Mouse (Mus musculus): ENCODE data around the gene Iscu.
"Not testable (repeated sequence)": the region's sequence is repeated elsewhere in the genome, so short reads cannot be mapped to it uniquely, and the experiment has no call there.

Gene Iscu

DNA sequence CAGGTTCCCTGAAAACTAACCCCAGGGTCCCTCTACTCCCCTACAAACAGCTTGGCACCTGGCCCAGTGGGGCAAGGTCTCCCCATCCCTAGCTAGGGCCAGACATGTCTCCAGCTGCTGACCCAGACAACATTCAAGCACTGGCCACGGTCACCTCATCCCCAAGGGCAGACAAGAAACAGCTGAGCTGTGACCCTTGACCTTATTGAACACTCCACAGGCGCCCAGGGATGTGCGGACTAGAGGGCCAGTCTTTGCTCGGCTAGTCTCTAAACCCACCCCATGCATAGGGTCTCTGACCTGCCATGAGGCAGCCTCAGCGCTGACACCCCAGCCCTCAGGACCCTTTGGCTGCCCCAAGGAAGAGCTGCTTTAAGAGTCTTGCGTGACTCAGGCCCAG is 16.1 kb downstream of the Iscu start:
- no peak for DNase-seq (ENCODE audit: low spot score)

DNA sequence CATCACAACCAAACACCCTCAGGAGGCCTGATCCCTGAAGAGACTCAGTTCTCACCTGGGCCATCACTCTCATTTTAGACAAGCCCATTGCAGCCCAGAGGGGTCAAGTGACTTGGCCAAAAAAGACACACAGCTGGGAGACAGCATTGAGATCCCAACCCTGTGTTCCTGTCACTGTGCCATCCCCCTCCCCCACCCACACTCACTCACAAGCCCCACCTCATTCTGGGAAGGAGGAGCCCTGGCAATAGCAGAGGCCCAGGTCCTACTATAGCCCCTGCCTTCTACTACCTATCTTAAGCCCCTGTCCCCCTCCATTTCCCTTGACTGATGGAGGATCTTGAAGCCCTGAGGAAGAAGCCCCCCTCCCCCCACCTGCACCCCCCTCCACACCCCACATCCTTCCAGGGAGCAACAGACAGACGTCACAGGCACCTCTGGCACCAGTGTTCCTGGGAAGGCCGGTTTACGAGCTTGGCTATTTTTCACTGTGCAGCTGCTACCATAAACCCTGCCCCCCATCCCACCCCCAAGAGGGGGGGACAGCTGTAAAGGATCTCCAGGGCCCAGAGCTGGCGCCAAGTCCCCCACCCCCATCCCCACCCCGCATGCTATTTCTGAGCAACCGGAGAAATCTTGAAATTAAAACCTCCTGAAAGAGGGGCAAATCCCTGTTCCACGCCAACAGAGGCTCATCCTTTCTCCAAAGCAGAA is 16.7 kb downstream of the Iscu start:
- no peak for DNase-seq (ENCODE audit: low spot score)

GRCm38 (mm10) chr5:113790453-113791196 is 18.1 kb downstream of the Iscu start:
- no peak for DNase-seq (ENCODE audit: low spot score)

- DNase-seq (ENCODE audit: low spot score): no peak
Observed at GRCm38 (mm10) chr5:113791197-113792095, 18.9 kb downstream of the Iscu start.

- DNase-seq (ENCODE audit: low spot score): no peak
Observed at GRCm38 (mm10) chr5:113796401-113797148, 24.0 kb downstream of the Iscu start.

GRCm38 (mm10) chr5:113797149-113797882 is 24.8 kb downstream of the Iscu start:
- DNase-seq (ENCODE audit: low spot score): no peak

DNA sequence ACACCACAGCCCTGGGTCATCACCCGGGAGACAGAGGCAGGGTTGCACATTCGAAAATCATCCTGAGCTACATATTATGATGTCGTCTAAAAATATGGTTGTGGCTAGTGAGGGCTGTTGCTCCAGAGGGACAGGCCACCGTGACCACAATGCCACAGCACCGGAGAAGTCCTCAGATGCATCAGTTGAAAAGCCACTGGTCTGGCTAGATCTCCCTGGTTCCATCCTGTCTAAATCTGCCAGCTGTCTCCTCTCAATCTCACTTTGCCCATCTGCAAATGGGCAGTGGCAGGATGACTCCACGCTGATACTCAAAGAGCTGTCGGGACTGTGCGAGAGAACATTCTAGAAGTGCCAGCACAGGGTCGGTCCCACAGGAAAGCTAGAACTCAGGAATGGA is 26.0 kb downstream of the Iscu start:
- no peak for DNase-seq (ENCODE audit: low spot score)

GRCm38 (mm10) chr5:113799691-113800090 is 27.1 kb downstream of the Iscu start:
- DNase-seq (ENCODE audit: low spot score): no peak

- DNase-seq (ENCODE audit: low spot score): peak; percentile 39
Observed at GRCm38 (mm10) chr5:113800280-113800679, 27.7 kb downstream of the Iscu start, which contains the start of gene Tmem119. Tmem119 (minus strand) TSS chr5:113800516.

GRCm38 (mm10) chr5:113804395-113804966 is 31.9 kb downstream of the Iscu start:
- no peak for DNase-seq (ENCODE audit: low spot score)

GRCm38 (mm10) chr5:113805301-113805700 is 32.8 kb downstream of the Iscu start:
- no peak for DNase-seq (ENCODE audit: low spot score)

DNA sequence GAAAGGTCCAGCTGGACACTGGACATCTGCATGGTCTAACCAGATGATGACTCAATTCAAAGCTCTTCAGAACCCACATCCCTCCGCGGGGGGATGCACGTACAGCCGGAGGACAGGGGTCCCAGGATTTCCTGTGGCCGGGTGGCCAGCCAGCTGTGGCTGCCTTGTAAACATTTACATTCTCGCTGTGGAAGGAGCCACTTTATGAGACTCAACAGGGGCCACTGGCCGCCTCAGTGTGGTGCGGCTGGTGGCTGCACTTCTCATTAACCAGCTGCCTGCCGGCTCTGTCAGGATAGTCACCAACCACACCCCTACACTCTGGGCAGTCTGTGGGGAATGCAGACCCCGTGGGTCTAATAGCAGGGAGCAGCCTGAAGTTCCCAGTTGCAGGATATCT is 33.9 kb downstream of the Iscu start:
- DNase-seq (ENCODE audit: low spot score): no peak

GRCm38 (mm10) chr5:113807712-113808111 is 35.2 kb downstream of the Iscu start:
- no peak for DNase-seq (ENCODE audit: low spot score)

- DNase-seq (ENCODE audit: low spot score): no peak
Observed at GRCm38 (mm10) chr5:113808177-113808576, 35.6 kb downstream of the Iscu start.

GRCm38 (mm10) chr5:113810111-113810510 is 37.6 kb downstream of the Iscu start:
- no peak for DNase-seq (ENCODE audit: low spot score)

- DNase-seq (ENCODE audit: low spot score): not testable (repeated sequence)
Observed at GRCm38 (mm10) chr5:113811824-113812420, 39.4 kb downstream of the Iscu start.

DNA sequence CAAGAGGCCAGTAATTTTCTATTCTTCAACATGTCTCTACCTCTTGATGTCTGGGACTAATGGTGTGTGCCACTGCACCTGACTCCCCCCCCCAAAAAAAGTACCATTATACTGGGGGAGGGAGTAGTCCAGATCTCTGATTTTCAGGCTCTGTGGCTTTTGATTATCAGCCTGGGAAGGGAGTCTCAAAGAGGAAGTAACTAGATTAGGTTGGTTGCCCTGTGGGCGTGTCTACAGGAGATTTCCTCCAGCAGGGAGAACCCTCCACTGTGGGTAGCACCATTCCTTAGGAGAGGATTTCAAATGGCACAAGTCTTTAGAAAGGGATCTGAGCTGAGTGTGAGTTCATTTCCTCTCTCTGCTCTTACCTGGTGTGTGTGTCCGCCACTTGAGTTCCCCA is 40.1 kb downstream of the Iscu start:
- no peak for DNase-seq (ENCODE audit: low spot score)

GRCm38 (mm10) chr5:113813608-113814007 is 41.1 kb downstream of the Iscu start:
- no peak for DNase-seq (ENCODE audit: low spot score)

DNA sequence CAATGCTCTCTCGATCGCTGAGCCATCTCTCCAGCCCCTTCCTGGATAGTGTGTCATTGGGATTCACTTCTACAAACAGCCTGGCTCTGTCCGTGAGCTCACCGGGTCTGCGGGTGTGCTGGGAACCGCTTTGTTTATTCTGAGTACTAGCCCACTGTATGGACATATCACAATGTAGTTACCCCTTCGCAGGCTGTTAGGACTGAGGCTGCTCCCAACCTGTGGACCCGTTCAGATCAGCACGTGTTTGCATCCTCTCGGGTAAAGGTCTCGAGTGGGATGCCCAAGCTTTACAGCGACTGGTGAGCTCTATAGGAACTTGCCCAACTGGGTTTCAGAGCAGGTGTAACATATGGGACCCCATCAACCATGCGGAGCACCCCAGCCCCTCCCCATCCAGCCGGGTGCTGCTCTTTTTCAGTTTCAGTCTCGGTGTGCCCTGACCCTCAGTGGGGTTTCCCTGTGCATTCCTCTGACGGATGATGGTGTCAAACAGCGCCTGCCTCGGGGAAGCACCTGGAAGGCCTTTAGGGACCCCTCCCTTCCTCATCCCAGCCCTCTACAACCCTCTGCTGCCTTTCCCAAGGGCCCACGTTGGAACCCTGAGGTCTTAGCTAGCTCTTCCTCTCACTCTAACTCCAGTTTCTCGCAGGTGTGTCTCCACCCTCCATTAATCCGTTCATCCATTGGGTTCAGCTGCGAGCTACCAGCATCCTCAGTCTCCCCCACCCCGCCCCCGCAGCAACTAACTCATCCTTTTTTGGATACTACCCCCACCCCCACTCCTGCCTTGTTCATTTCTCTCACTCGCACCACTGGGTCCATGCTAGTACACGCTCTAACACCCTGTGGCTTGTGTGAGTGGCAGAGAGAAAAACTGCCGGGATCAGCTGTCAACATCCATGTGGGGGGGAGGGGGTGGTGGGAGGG is 41.8 kb downstream of the Iscu start:
- no peak for DNase-seq (ENCODE audit: low spot score)
